Mouse (Mus musculus) megakaryocyte, adult 5-6 weeks (primary cell): ENCODE results near the gene Dolpp1. TPM values are rescaled to one million over a fixed set of nuclear protein-coding genes. Genes with fewer than 3 reads are reported as not detected.
"Not testable (repeated sequence)": the region's sequence is repeated elsewhere in the genome, so short reads cannot be mapped to it uniquely, and the experiment has no call there.

Experiments used
- ATAC-seq: 2 replicates; pipeline ENCODE4 v1.8.0; 2016; ENCODE audit warnings: mild to moderate bottlenecking, inconsistent platforms; ENCODE audit not compliant: poor library complexity, severe bottlenecking
- total RNA-seq, 2 experiments: library from RNA; stranded (forward) in 1 of 2; stranded (reverse) in 1 of 2; fragments of 153-499, 151-499 nt in 1 of 2; fragments of 221-1000, 200-1000 nt in 1 of 2; gene quantifications; 2 replicates each; pipeline versions ENCODE4 v1.2.3 to v1.2.4; 2015 to 2017

Gene Dolpp1
- total RNA-seq, 2 experiments from 2014 or later = 5.3 to 11.5 TPM

DNA sequence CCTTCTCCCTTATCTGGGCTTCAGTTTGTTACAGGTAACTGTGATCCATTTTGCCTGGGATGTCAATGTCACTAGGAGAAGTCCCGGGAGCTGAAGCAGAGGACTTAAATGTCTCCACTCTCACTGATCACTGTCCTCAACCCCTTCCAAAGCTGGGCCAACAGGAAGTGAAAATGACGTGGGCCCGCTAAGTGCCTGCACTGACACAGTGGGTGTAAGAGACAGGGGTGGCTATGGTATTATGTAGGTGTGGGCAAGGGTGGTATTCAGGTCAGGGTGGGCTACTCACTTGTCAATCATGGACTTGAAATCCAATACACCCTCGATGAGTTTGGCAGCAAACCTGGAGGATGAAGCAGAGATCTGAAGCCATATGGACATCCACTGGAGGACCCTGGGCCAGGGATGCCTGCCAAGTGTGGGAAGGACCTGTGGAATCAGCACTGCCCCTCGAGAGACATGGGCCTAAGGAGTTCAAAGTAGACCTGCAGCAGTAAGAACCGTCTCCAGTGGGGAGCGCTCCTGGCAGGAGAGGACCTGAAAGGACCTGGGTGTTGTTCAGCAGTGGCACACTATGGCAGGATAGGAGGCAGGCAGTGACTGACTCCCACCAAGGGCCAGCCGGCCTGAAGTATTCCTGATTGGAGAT, 16.5 kb downstream of the Dolpp1 start:
- ATAC-seq = no peak

- ATAC-seq = no peak
These were observed 17.6 kb downstream of the Dolpp1 start for GRCm38 (mm10) chr2:30409454-30410176.

DNA sequence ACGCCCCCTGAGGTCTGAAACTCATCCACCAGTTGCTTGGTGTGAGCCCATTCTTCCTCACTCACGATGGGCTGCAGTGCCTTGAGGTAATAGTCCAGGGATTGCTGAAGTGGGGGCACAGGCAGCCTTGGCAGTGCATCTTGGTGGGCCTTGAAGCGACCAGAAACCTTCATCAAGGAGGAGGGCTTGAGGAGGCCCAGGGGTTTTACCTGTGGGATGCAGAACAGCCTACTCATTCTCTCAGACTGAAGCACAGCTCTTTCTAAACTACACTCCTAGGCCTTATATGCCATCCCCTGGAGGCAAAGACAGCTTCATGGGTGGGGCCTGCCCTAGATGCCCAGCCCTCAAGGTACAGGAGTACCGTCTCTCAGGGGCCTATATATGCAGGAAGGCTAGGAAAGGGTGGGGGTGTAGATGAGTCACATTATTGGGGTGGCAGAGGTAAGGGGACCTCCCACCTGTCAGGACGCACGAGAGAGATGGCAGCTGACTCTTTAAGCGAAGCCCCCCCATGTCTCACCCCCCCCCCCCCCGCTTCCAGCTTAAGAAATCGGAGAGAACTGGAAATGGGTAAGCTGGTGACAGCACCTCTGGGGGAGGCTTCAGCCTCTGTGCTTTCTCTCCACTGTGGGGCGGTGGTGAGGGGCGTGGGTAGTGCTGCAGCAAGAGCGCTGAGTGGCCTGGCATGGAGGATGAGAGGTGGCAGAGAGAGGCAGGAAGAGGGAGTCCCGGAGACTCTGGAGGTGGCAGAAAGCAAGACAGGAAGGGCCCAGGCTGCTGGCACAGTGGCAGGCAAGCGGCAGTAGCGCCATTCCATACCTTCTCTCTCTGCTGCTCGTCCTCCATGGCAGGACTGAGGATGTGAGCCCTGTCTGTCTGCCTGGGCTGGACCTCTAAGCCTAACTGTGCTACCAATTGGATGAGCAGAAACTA, 21.3 kb downstream of the Dolpp1 start:
- no peak for ATAC-seq

DNA sequence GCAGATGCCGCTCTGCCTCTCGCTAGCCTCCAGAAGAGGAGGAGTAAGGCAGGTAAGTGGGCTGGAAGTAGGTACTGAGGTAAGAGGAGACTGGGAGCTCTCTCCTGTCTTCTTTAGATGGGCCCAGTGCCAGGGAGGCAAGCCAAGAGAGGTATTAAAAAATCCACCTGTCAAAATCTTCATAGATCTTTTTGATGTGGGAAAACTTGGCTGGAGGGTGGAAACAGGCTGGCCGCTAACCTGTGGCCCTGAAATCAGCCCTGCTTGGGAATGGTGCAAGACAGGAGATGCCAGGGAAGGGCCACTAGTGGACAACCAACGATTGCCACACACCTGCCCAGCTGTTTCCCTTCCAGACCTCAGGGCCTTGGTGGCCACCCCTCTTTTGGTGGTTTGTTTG, 22.0 kb downstream of the Dolpp1 start:
- no peak for ATAC-seq

DNA sequence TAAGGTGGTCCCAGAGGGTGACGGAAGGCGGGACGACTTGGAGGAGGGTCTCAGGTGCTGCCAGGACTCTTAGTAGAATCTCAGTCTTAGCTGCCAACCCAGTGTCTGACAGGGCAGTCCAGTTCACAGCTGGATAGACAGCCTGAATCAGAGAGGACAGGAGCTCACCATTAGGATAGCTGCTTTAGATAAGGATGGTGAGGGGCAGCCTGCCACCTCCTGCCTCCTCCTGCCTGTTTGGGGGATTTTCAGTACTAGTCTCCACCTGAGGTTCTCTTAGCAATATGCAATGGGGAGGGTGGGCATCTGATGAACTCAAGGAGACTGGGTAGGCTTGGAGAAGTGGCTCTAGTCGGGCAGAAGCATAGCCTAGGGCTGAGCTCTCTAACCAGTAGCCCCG, 22.6 kb downstream of the Dolpp1 start:
- no peak for ATAC-seq

GRCm38 (mm10) chr2:30415157-30415935, 23.3 kb downstream of the Dolpp1 start, which contains the start of gene Crat:
Crat (minus strand) TSS chr2:30415813.
- ATAC-seq = peak; percentile 85

- ATAC-seq = peak; percentile 83
These were observed 24.0 kb downstream of the Dolpp1 start, which contains the start of gene Ptpa for GRCm38 (mm10) chr2:30415936-30416648. Ptpa (plus strand) TSS chr2:30416039.

- ATAC-seq = no peak
These were observed 24.6 kb downstream of the Dolpp1 start for GRCm38 (mm10) chr2:30416649-30416965.

DNA sequence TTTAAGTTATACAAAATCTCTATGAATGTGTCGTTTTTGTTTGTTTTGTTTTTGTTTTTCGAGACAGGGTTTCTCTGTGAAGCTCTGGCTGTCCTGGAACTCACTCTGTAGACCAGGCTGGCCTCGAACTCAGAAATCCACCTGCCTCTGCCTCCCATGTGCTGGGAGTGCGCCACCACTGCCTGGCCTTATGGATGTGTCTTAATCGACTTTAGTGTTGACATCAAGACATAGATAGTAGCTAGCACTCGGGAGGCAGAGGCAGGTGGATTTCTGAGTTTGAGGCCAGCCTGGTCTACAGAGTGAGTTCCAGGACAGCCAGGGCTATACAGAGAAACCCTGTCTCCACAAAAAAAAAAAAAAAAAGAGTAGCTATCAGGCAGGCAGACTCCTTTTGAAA, 25.1 kb downstream of the Dolpp1 start:
- not testable (repeated sequence) for ATAC-seq

DNA sequence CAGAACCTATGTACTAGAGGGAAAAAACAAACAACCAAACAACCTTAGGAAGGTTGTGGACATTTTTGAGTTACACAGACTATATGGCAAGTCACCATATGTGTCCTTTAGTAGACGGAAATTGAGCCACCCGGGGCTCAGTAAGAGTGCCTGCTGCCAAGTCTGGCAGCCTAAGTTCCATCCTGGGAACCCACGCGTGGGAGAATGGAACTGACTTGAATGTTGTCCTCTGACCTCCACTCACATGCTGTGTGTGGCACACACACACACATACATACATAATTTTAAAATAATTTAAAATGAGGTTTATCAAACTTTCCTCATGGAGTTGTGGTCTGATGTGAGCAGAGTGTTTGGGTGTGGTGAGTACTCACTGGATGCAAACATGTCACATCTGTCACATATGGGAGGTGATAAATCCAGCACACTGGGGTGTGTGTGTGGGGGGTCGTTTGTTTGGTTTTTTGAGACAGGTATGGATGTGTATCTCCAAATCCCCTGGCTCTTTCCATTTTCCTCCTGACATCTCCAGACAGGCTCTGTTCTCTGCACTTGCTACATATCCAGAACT, 25.6 kb downstream of the Dolpp1 start:
- no peak for ATAC-seq

DNA sequence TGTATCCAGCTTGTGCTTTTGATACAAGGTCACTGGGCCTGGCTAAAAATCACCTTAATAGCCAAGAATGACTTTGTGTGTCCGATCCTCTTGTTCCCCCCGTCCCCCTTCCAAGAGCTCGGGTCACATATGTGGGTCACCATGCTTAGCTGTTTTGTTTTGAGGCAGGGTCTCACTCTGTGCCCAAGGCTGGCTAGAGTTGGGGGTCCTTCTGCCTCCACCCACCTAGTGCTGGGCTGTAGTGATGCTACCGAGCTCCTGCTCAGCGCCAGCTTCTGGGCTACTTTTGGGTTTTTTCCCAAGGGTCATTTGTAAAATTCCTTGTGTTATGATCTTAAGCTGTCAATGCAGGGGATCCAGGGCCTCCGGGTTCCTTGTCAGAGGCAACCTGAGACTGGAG, 26.2 kb downstream of the Dolpp1 start:
- ATAC-seq = no peak

GRCm38 (mm10) chr2:30419112-30419511, 27.1 kb downstream of the Dolpp1 start:
- no peak for ATAC-seq

- no peak for ATAC-seq
These were observed 29.4 kb downstream of the Dolpp1 start for GRCm38 (mm10) chr2:30421432-30421831.

DNA sequence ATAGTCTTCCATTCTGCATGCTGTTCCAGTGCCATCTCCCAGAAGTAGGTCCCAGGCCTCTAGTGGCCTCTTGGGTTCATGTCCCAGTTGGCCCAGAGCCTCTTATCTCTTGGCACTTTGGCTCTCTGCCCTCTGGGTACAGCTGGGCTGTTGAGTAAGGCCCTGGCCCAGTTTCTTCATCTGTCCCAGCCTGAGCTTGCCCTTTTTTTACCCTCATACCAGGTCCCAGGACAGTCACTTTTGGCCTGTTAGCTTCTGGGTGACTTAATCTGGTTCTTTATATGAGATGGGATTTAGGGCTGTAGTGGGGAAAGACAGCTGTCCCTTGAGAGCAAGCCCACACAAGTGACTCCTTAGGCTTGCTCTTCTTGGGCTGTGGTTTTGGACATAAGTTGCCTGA, 37.1 kb downstream of the Dolpp1 start:
- no peak for ATAC-seq

DNA sequence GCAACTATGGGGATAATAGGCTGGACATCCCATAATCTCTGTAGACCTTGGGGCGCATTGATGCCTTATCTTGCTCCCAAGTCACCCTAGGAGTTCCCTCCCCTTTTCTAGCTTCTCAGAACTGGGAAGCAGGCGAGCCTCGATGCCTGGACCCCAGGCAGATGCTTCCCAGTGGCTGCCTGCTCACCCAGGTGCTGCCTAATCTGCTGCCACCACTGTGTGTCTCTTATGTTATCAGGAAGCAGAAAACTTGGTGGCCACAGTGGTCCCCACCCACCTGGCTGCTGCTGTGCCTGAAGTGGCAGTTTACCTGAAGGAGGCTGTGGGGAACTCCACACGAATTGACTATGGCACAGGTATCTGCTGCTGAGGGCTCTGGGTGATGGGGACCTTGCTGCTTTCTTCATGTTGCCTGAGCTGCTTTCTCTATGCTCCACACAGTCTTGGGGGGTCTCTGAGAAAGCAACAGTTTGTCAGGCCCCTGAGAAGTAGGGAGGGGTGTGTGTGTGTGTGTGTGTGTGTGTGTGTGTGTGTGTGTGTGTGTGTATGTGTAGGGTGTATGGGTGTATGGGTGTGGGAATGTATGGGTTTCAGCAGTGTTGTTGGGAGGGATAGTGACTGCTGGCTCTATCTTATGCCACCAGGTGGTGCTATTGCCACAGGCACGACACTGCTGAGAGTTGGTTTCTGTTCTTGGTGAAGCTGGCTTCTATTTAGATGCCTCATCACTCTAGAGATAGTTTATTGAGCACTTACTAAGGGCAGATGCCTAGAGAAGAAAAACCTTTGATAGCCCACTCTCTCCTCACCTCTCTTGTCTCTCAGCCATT, 43.5 kb downstream of the Dolpp1 start:
- ATAC-seq = peak; percentile 79

GRCm38 (mm10) chr2:30436156-30436545, 44.1 kb downstream of the Dolpp1 start:
- no peak for ATAC-seq

- ATAC-seq = no peak
These were observed 44.8 kb downstream of the Dolpp1 start for GRCm38 (mm10) chr2:30436809-30437208.

DNA sequence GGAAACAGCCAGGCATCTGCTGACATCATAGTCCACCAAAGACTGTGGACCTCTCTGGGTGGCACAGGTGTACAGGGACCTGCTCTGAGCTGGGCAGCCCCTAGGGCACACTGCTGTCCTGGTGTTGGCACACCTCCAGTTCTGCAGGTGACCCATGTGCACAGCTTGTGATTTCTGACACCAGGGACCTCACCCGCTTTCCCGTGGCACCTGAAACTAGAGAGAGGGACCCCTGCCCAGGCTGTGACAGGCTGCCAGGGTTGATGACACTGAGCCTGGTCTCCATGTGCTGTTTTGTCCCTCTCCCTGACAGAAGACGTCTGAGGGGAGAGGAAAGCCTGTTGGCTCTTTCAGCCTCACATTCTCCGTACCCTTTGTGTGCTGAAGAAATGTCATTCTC, 45.7 kb downstream of the Dolpp1 start:
- no peak for ATAC-seq

DNA sequence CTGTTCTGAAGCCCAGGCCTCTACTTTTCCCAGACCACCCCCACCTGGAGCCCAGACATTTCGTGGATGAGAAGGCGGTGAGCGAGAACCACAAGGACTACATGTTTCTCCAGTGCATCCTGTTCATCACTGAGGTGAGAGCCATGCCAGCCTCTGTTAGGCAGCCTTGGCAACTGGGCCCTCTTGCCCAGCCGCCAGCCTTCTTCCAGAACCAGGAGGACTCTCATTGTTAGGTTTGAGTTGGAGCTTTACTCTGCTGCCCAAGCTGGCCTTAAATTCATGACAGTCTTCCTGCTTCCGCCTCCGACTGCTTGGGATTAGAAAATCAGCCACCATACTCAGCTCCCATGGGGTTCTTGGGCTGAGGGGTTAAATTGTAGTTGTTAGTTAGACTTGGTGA, 47.6 kb downstream of the Dolpp1 start:
- ATAC-seq = no peak
